Mouse (Mus musculus) olfactory bulb, adult 2 months (tissue): ENCODE measurements around the gene B3glct. TPM values are rescaled to one million over a fixed set of nuclear protein-coding genes. Genes with fewer than 3 reads are reported as not detected.

ENCODE experiments used
- H3K27ac ChIP-seq: fragments of 200-500 bp; 2 replicates; pipeline ENCODE4 v1.5.1; 2012; ENCODE audit warnings: low read depth, low read length; ENCODE audit not compliant: insufficient read depth
- H3K4me1 ChIP-seq: fragments of 200-500 bp; 2 replicates; pipeline ENCODE4 v1.6.1; 2012; ENCODE audit warnings: low read length; ENCODE audit not compliant: control insufficient read depth, insufficient read depth
- H3K4me3 ChIP-seq: fragments of 200-500 bp; 2 replicates; pipeline ENCODE4 v1.5.1; 2012; ENCODE audit warnings: mild to moderate bottlenecking, low read depth, low read length, moderate library complexity; ENCODE audit not compliant: insufficient read depth
- CTCF ChIP-seq: fragments of 200-500 bp; IDR thresholded peaks from 2 replicates; pipeline ENCODE4 v1.5.1; 2012; ENCODE audit warnings: low read depth, mild to moderate bottlenecking, low read length, moderate library complexity; ENCODE audit not compliant: insufficient read depth
- POLR2A ChIP-seq: fragments of 200-500 bp; IDR thresholded peaks from 2 replicates; pipeline ENCODE4 v1.6.1; 2012; ENCODE audit warnings: mild to moderate bottlenecking, low read depth, low read length, moderate library complexity; ENCODE audit not compliant: insufficient read depth
- WGBS: fragments of 180-500 bp; shearing (Covaris S2); methylation state at CpG from one replicate; pipeline ENCODE4 v1.1.7; 2018; 5-methylcytosine and 5-hydroxymethylcytosine counted together
- polyA plus RNA-seq: library from polyadenylated mRNA; stranded (reverse); fragments of >200 nt; gene quantifications from 2 replicates; pipeline ENCODE4 v1.2.4, GENCODE M21; 2012; ENCODE audit warnings: low replicate concordance; ENCODE audit not compliant: missing spikeins, insufficient read depth, insufficient read length

Gene B3glct
- polyA plus RNA-seq, 1 experiment, result not detected

DNA sequence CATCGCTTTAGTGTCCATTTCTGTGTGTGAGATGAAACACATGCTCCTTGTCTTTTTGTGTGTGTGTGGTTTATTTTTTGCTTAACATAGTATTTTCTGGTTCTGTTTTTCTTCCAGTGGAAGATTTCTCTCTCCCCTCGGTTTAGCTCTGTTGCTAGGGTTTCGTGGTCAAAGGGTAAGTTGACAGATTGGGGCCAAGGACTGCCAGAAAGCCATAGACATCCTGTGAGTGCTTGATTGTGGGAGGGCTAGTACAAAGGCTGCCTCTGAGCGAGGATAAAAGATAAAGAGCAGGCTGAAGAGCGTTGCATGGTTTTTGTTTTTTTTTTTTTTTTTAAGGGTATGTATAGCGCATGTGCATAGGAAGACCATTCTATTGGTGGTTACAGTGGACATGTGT lies 133.8 kb downstream of the B3glct start:
- TF ChIP-seq POLR2A (no peak), CTCF (no peak)
- H3K4me3 ChIP-seq, result no peak overlapping the region
- H3K4me1 ChIP-seq, result no peaks in the 10 kb centered on the region
- no peak overlapping the region for H3K27ac ChIP-seq
- WGBS, result 47% methylated on average over 6 of the region's 6 CpGs

Other genes starting within 250 kb of the B3glct start
- not detected in 2 replicates for gene Tex26, start 238.6 kb upstream of the B3glct start, polyA plus RNA-seq
- gene Wdr95, start 149.6 kb upstream of the B3glct start, polyA plus RNA-seq, result not detected in 2 replicates
- 581 TPM in 1 of 2 replicates, not detected in the other for gene Hsph1, start 41.9 kb upstream of the B3glct start, polyA plus RNA-seq